Mouse (Mus musculus): ENCODE measurements around the gene Pon3.

The Pon3 gene

GRCm38 (mm10) chr6:5255722-5256451 lies at the start of gene Pon3:
Gene Pon3, minus strand, starts transcription at chr6:5256286.
- DNase-seq (ENCODE audit: low read depth, low spot score), result peak; percentile 10

GRCm38 (mm10) chr6:5304956-5305355 lies 48.9 kb upstream of the Pon3 start:
- DNase-seq (ENCODE audit: low read depth, low spot score), result no peak

- no peak for DNase-seq (ENCODE audit: low read depth, low spot score)
Observed at GRCm38 (mm10) chr6:5300629-5301028, 44.5 kb upstream of the Pon3 start.

- DNase-seq (ENCODE audit: low read depth, low spot score), result no peak
Observed at GRCm38 (mm10) chr6:5299561-5299960, 43.5 kb upstream of the Pon3 start.

GRCm38 (mm10) chr6:5298092-5298554 lies 42.0 kb upstream of the Pon3 start, which contains the start of gene Pon2:
Gene Pon2, minus strand, starts transcription at chr6:5298455.
- peak; percentile 90 for DNase-seq (ENCODE audit: low read depth, low spot score)

- peak; percentile 88 for DNase-seq (ENCODE audit: low read depth, low spot score)
Observed at GRCm38 (mm10) chr6:5297321-5298091, 41.4 kb upstream of the Pon3 start.

GRCm38 (mm10) chr6:5296067-5296466 lies 40.0 kb upstream of the Pon3 start:
- no peak for DNase-seq (ENCODE audit: low read depth, low spot score)

- peak; percentile 75 for DNase-seq (ENCODE audit: low read depth, low spot score)
Observed at GRCm38 (mm10) chr6:5294659-5295449, 38.8 kb upstream of the Pon3 start.

- no peak for DNase-seq (ENCODE audit: low read depth, low spot score)
Observed at GRCm38 (mm10) chr6:5292841-5293240, 36.8 kb upstream of the Pon3 start.

GRCm38 (mm10) chr6:5291450-5291849 lies 35.4 kb upstream of the Pon3 start:
- DNase-seq (ENCODE audit: low read depth, low spot score), result no peak

GRCm38 (mm10) chr6:5287919-5288318 lies 31.8 kb upstream of the Pon3 start:
- no peak for DNase-seq (ENCODE audit: low read depth, low spot score)

GRCm38 (mm10) chr6:5287392-5287791 lies 31.3 kb upstream of the Pon3 start:
- DNase-seq (ENCODE audit: low read depth, low spot score), result no peak

GRCm38 (mm10) chr6:5282418-5282817 lies 26.3 kb upstream of the Pon3 start:
- DNase-seq (ENCODE audit: low read depth, low spot score), result no peak

GRCm38 (mm10) chr6:5280576-5281305 lies 24.7 kb upstream of the Pon3 start:
- no peak for DNase-seq (ENCODE audit: low read depth, low spot score)

GRCm38 (mm10) chr6:5277972-5278371 lies 21.9 kb upstream of the Pon3 start:
- DNase-seq (ENCODE audit: low read depth, low spot score), result no peak

- DNase-seq (ENCODE audit: low read depth, low spot score), result no peak
Observed at GRCm38 (mm10) chr6:5269641-5270040, 13.6 kb upstream of the Pon3 start.

- no peak for DNase-seq (ENCODE audit: low read depth, low spot score)
Observed at GRCm38 (mm10) chr6:5264793-5265192, 8.7 kb upstream of the Pon3 start.

- no peak for DNase-seq (ENCODE audit: low read depth, low spot score)
Observed at GRCm38 (mm10) chr6:5263250-5263999, 7.3 kb upstream of the Pon3 start.

- no peak for DNase-seq (ENCODE audit: low read depth, low spot score)
Observed at GRCm38 (mm10) chr6:5262322-5263249, 6.5 kb upstream of the Pon3 start.
